Mouse (Mus musculus) heart, postnatal 4 days (tissue): ENCODE results near the gene Hivep3. TPM values are rescaled to one million over a fixed set of nuclear protein-coding genes. Genes with fewer than 3 reads are reported as not detected.
A peak's percentile ranks its signal among the peaks of the same experiment; 100 is the strongest.

ENCODE experiments used
- DNase-seq: peaks from one replicate; pipeline ENCODE4 v3.0.0; 2021
- total RNA-seq, 2 experiments: library from RNA; stranded (reverse); gene quantifications; 2 replicates each; pipeline ENCODE4 v1.2.3; 2021

Gene Hivep3
- total RNA-seq, 2 experiments from 2014 or later: 6.2 to 7.1 TPM

DNA sequence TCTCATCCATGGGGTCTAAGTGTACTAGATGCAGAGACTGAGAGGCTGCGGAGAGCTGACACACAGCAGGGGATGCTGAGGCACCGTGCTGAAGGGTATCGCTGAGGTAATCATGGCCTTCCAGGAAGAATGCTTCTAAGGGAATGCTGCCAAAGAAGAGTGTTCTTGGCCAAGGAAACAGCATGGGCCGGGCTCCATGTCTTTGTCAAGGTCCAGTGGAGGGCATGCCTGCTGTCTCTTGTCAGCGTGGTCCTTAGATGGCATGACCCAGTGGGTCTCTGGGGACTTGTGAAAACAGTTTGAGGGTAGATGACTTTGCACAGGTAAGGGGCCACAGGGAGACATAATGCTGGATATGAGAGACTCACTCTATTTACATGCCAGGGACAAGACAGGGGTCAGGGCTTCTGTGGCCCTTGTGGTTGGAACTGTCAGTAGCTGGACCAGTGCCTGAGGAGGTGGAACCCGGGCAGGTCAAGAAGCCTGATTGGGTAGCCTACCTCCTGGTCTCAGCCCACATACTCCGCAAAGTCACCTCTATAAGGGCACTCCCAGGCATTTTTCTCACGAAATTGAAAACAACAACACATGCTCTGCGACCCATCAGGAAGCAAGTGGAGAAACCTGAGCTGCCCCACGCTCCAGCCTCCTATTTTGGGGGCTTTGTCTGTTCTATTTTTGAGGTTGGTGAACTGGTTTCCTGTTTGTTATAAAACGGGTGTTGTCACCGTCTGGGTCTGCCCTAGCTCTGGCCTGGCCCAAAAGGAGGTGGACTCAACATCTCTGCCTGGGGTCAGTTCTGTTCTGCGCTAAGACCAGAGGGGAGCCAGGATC lies 177.7 kb downstream of the Hivep3 start:
- DNase-seq: peak; percentile 26

- no peak for DNase-seq
These were observed 178.6 kb downstream of the Hivep3 start for GRCm38 (mm10) chr4:119912216-119912615.

DNA sequence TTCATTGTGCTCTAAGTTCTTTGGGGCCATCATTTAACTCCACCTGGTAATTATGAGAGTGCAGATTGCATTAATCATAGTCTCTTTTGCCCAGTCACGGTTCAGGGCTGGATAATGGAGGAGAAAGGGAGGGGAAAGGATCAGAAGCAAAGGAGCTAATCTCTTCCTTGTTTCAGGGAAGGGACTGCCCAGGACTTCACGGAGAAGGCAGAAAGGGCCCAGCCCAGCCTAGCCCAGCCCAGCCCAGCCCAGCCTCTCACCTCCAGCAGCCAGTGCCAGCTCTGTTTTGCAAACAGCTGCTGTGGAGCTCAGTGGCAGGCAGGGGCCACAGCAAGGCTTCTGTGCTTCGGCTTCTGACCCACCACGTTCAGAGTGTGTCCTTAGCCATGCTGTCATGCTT lies 180.6 kb downstream of the Hivep3 start:
- no peak for DNase-seq

GRCm38 (mm10) chr4:119915069-119915468 lies 181.5 kb downstream of the Hivep3 start:
- DNase-seq: no peak

DNA sequence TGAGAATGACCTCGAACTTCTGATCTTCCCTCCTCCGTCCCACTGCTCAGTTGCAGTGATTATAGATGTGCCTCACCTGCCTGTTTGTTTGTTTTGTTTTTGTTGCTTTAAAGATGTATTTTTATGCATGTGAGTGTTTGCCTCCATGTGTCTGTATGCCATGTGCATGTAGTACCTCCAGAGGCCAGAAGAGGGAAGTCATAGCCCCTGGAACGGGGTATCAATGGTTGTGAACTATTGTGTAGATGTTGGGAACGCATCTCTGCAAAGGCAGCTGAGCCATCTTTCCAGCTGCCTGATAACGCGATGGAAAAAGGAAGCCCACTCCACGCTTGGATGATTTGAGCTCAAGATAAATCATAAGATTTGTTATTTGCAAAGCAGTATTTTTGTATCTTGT lies 183.9 kb downstream of the Hivep3 start:
- DNase-seq: peak; percentile 59

DNA sequence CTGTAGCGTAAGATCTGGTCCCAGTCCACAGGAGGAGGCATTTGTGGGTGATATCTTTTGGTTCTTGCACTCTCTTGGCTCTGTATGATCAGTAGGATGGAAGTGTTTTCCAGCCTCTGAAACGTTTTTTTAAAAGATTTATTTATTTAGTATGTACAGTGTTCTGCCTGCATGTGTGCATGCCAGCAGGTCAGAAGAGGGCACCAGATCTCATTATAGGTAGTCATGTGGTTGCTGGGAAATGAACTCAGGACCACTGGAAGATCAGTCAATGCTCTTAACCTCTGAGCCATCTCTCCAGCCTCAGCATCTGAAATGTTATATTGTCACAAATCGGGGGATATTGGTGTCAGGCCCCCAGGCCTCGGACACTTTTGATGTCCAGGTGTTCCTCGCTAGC lies 185.8 kb downstream of the Hivep3 start:
- no peak for DNase-seq

DNA sequence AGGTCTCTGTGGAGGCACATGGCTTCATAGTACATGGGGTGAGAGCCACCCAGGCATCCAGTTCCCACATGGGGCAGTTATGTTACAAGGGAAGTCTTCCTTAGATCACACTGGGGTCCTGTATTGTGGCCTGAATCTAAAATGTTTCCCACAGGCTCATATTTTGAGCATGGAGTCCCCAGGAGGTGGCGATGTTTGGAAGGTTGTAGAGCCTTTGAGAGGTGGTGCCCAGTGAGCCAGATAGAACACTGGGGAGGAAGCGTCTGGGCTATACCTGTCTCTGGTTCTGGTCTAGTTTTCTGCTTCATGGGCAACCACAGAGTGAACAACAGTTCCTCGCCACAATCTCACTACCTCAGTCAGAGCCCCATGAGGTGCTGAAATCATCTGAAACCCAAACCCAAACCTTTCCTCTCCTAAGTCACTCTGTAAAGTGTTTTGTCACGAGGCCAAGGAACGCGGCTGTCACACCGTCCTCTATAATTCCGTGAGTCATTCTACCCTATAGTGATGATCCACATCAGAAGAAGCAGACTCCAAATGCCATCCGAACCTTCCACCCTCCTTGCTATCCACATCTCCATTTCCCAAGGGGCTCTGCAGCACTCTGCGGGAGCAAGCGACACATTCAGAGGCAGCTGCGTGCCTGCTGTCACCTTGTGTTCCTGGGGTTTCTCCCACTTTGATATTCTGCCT lies 187.6 kb downstream of the Hivep3 start:
- DNase-seq: no peak

DNA sequence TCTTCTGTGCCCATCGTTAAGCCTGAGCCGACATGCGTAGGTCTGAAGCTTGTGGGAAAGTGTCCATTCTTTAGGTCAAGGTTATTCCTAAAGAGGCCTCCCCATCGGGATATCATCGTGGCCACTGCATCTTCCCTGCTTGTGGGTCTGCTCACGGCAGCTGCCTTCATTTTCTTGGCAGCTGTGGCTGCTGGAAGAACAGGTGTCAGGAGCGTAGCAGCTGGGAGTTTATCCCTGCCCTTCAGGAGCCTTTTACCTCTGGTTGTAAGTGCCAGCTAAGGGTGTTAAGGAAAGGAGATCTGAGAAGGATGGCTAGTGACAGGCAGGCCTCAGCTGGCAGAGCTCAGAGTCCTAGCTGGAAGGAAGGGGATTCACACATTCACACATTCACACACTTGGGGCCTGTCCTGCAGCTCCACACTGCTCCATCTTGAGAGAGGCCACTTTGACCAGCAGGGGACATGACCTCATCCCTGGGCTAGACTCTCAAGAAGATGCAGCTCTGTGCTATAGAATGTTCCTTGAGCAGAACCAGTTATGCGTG lies 188.2 kb downstream of the Hivep3 start:
- no peak for DNase-seq

DNA sequence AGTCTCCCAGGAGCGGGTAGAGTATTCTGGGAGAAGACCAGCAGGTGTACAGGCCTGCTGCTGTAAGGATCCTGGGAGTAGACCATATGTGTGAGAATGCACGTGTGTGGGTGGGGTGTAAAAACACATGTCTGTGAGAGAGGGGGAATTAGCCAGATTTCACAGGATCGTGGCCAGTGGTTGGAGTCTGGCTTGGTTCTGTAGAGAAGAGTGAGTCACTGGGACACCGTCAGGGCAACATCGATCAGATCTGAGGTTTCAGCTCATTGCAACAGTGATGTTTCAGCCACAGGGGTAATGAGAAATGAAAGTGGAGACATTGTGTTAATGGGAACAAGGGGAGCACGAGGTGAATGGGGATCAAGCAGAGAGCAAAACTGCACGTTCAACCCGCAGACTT lies 189.4 kb downstream of the Hivep3 start:
- no peak for DNase-seq

DNA sequence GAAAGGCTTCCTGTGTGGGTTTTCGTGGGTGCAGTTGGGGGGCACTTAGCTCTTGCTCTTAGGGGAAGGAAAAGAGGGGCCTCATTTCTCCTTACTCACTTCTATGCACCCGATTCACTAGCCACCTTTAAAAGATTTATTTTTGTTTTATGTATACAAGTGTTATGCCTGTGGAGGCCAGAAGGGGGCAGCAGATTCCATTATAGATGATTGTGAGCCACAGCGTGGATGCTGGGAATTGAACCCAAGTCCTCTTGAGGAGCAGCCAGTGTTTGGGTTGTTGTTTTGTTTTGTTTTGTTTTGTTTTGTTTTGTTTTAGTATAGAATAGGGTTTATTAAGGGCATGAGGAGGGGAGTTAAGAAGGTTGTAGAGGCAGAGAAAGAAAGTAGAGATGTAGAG lies 189.8 kb downstream of the Hivep3 start:
- no peak for DNase-seq

- no peak for DNase-seq
These were observed 191.5 kb downstream of the Hivep3 start for GRCm38 (mm10) chr4:119925052-119925451.

DNA sequence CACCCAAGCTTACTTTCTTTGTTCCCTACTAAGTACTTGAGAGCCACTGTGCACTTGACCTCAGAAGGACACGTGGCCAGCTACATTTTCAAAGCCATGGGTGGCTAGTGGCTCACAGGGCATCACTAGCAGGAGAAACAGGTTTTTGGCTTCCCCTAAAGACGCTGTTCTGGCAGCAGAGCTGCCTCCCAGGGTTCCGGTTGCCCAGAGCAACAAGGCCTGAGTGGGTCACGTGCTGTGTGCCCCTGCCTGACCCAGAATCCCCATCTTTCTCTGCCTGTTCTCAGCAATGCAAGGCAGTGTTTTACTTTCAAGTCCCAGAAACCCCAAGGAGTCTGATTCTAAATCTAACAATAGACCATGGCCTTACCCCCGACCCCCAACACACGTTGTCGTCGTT lies 198.3 kb downstream of the Hivep3 start:
- no peak for DNase-seq

DNA sequence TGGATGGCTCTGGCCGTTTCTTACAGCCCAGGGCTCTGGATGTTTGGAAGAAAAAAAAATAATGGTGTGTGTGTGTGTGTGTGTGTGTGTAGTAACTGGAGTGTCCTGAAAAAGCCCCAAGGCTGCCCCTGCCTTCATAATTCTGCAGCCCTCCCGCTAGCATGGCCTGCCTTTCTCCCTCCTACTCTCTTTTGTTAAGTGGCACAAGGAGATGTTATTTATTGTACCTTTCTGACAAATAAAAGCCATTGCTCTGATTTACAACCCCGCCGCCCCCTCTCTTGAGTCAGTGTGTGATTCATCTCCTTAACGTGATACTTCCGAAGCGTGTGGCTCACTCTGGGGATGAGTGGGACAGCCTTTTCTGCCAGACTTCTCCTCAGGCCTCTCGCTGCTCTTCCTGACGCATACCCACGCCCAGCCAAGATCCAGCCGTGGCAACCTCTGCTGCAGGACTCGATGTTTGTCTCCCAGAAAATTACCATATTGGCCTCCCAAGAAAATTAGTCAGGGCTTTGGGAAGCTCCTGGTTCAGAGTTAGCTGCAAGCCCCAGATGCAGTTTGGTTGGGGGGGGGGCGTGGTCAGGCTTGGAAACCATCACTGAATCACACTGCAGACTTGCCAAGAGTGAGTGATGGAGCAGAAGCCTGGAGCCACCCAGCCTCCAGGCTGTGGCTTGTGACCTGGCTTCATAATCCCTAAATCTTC lies 199.1 kb downstream of the Hivep3 start:
- no peak for DNase-seq

DNA sequence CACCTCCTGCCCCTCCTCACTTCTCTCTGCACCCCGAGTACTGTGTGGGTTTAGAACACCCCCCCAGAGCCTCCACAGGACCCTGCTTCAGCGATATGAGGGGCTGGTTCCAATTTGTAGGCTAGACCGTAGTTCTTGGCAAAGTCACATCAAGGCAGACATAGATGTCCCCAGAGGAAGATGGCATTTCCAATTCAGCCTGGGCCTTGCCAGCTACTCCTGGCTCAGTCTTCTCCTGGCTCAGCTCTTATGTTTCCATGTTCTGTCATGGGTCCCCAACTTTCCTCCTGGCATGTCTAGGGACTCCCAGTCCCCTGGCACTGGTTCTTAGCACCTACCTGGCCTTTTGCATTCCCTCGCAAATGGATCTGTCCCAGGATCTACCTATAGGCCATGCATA lies 201.3 kb downstream of the Hivep3 start:
- DNase-seq: no peak

GRCm38 (mm10) chr4:119937876-119938275 lies 204.3 kb downstream of the Hivep3 start:
- DNase-seq: peak; percentile 82

- no peak for DNase-seq
These were observed 204.9 kb downstream of the Hivep3 start for GRCm38 (mm10) chr4:119938518-119938917.

GRCm38 (mm10) chr4:119939786-119940185 lies 206.2 kb downstream of the Hivep3 start:
- no peak for DNase-seq

- no peak for DNase-seq
These were observed 212.8 kb downstream of the Hivep3 start for GRCm38 (mm10) chr4:119946224-119946887.

- DNase-seq: no peak
These were observed 213.9 kb downstream of the Hivep3 start for GRCm38 (mm10) chr4:119947232-119948162.

DNA sequence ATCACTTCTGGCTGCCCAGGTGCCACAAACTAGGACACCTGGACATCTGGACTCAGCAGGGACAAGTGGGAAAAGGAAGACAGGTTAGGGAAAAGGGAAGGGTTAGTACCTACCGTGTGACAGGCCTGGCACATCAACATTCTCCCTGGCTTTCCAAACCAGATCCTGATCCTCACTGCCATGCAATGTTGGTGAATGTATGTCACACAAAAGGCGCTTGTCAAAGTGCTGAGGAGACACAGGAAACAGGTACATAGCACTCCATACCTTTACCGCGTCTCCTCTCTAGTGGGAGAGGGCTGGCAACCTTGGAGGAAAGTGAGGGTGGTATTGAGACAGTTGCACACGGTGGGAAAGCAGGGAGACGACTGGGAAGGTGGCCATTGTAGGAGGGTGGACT lies 214.8 kb downstream of the Hivep3 start:
- no peak for DNase-seq

- DNase-seq: peak; percentile 40
These were observed 215.5 kb downstream of the Hivep3 start for GRCm38 (mm10) chr4:119948922-119949614.
